Mouse (Mus musculus) layer of hippocampus, postnatal 25 days (tissue): ENCODE results near the gene Olfr364-ps1. TPM values are rescaled to one million over a fixed set of nuclear protein-coding genes. Genes with fewer than 3 reads are reported as not detected.

Source experiments
- DNase-seq, 2 experiments: peaks; one replicate each; pipeline ENCODE4 v3.0.0; 2022; ENCODE audit warnings: mixed read lengths in 2 of 2, low spot score in 1 of 2; ENCODE audit errors: extremely low spot score in 1 of 2
- total RNA-seq, 2 experiments: library from RNA; stranded (reverse); gene quantifications; 2 replicates each; pipeline ENCODE4 v1.2.3; 2021

Olfr364-ps1 gene
- not detected for total RNA-seq

- no peak for DNase-seq
These were observed at the start of gene Olfr364-ps1 for GRCm38 (mm10) chr2:37139022-37139421. Olfr364-ps1 (plus strand) TSS chr2:37139322.

GRCm38 (mm10) chr2:37117810-37118209 is 21.3 kb upstream of the Olfr364-ps1 start, which contains the start of gene Olfr362:
Olfr362 (minus strand) TSS chr2:37117910.
- DNase-seq: no peak

- no peak for DNase-seq
These were observed 48.8 kb downstream of the Olfr364-ps1 start, which contains the start of gene Olfr365 for GRCm38 (mm10) chr2:37187898-37188297. Olfr365 (plus strand) TSS chr2:37188198.

Other genes with a start within 250 kb of the Olfr364-ps1 start
- gene Olfr353, start 246.4 kb upstream of the Olfr364-ps1 start, total RNA-seq: not detected
- gene Olfr354, start 233.6 kb upstream of the Olfr364-ps1 start, total RNA-seq: not detected
- gene Olfr355, start 210.4 kb upstream of the Olfr364-ps1 start, total RNA-seq: not detected
- not detected for gene Olfr356, start 202.2 kb upstream of the Olfr364-ps1 start, total RNA-seq
- not detected for gene Olfr357, start 145.5 kb upstream of the Olfr364-ps1 start, total RNA-seq
- gene Olfr358, start 130.0 kb upstream of the Olfr364-ps1 start, total RNA-seq: not detected
- gene Olfr360, start 73.6 kb upstream of the Olfr364-ps1 start, total RNA-seq: not detected
- not detected for gene Olfr361, start 50.0 kb upstream of the Olfr364-ps1 start, total RNA-seq
- not detected for gene Olfr362, start 21.4 kb upstream of the Olfr364-ps1 start, total RNA-seq
- under 1 TPM in 1 of 2 experiments, not detected in 1; 0.12 TPM for gene Olfr365, start 48.9 kb downstream of the Olfr364-ps1 start, total RNA-seq
- not detected for gene Olfr366, start 72.3 kb downstream of the Olfr364-ps1 start, total RNA-seq
- gene Olfr368, start 187.2 kb downstream of the Olfr364-ps1 start, total RNA-seq: not detected
- 10 to 100 TPM; 27.0 to 28.4 TPM for gene Pdcl, start 220.0 kb downstream of the Olfr364-ps1 start, total RNA-seq